Mouse (Mus musculus) lung, embryonic 14.5 days (tissue): ENCODE results near the gene Rbbp8nl. TPM values are rescaled to one million over a fixed set of nuclear protein-coding genes. Genes with fewer than 3 reads are reported as not detected.
A peak's percentile ranks its signal among the peaks of the same experiment; 100 is the strongest.

Experiments used
- ATAC-seq: fragments of 200-750 bp; cut with Nextera tagmentation; 2 replicates; pipeline ENCODE4 v1.8.0; 2017; ENCODE audit warnings: mild to moderate bottlenecking, moderate TSS enrichment, moderate library complexity; ENCODE audit not compliant: insufficient read depth
- DNase-seq: peaks from one replicate; pipeline ENCODE4 v3.0.0-alpha.2; 2015
- H3K27ac ChIP-seq: fragments of 300-500 bp; sonication (generic); 2 replicates; pipeline ENCODE4 v1.5.1; 2014; ENCODE audit warnings: low read depth, mild to moderate bottlenecking, moderate library complexity
- H3K27me3 ChIP-seq: fragments of 300-500 bp; sonication (generic); 2 replicates; pipeline ENCODE4 v1.6.1; 2014; ENCODE audit warnings: low read length, control low read depth; ENCODE audit not compliant: insufficient read depth
- H3K36me3 ChIP-seq: fragments of 300-500 bp; sonication (generic); 2 replicates; pipeline ENCODE4 v1.6.1; 2014; ENCODE audit warnings: control low read depth; ENCODE audit not compliant: insufficient read depth
- H3K4me1 ChIP-seq: fragments of 300-500 bp; sonication (generic); 2 replicates; pipeline ENCODE4 v1.6.1; 2014; ENCODE audit warnings: antibody characterized with exemption, control low read depth; ENCODE audit not compliant: insufficient read depth
- H3K4me2 ChIP-seq: fragments of 300-500 bp; sonication (generic); 2 replicates; pipeline ENCODE4 v1.6.1; 2014; ENCODE audit warnings: mild to moderate bottlenecking
- H3K4me3 ChIP-seq: fragments of 300-500 bp; sonication (generic); 2 replicates; pipeline ENCODE4 v1.5.1; 2014; ENCODE audit warnings: low read depth, low read length
- H3K9ac ChIP-seq: fragments of 300-500 bp; sonication (generic); 2 replicates; pipeline ENCODE4 v1.6.1; 2014
- H3K9me3 ChIP-seq: fragments of 300-500 bp; sonication (generic); 2 replicates; pipeline ENCODE4 v1.6.1; 2016; ENCODE audit warnings: low read depth, low read length, control low read depth
- CTCF ChIP-seq: IDR thresholded peaks from 2 replicates; pipeline ENCODE4 v1.5.1; 2016; ENCODE audit warnings: antibody characterized with exemption, low read depth
- WGBS: fragments of 180-500 bp; shearing (Covaris S2); extraction: QIAGEN DNeasy Blood & Tissue Kit; methylation state at CpG from one replicate; pipeline ENCODE4 v1.1.7; 2014; 5-methylcytosine and 5-hydroxymethylcytosine counted together
- polyA plus RNA-seq: library from polyadenylated mRNA; unstranded; fragments of >200 nt; fragmentation: Nextera tagmentation; extraction: Ambion mirVana; gene quantifications from 2 replicates; pipeline ENCODE4 v1.2.1, GENCODE M21; 2014

The Rbbp8nl gene
- polyA plus RNA-seq, 1 experiment from 2014 or later, result 2.3 TPM

- TF ChIP-seq CTCF, result no peak
- Histone ChIP-seq H3K27me3 (no peaks in the 10 kb centered on the region), H3K9me3 (no peaks in the 10 kb centered on the region), H3K4me3 (no peak overlapping the region), H3K4me1 (peaks cover 26% of the 10 kb centered on the region), H3K36me3 (no peaks in the 10 kb centered on the region), H3K9ac (no peak overlapping the region), H3K4me2 (no peak overlapping the region), H3K27ac (peak overlapping the region; percentile 19; the same call in 1 of the 2 replicates)
- WGBS, result 56% methylated on average over 5 of the region's 5 CpGs
- ATAC-seq (peak; percentile 18; the same call in 1 of the 2 replicates), DNase-seq (no peak)
Observed at GRCm38 (mm10) chr2:180291566-180291965, 1.9 kb upstream of the Rbbp8nl start.

DNA sequence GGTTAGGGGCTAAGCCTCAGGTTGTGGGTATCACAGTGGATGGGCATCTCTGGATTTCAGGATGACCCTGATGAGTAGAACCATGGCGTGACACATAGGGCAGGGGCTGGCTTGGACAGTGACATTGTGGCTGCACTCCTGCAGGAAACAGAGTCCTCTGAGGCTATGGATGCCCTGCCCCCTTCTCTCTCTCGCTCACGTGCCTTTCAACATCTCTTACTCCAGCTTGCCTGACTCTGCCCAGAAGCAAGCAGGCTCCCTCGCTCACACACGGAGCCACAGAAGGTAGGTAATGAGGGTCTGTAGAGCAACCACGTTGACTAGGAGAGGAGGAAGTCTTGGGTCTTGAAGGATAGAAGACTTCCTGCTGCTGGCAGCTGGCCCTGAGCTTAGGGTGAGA is 824 bp upstream of the Rbbp8nl start:
- Histone ChIP-seq H3K4me1 (peaks cover 26% of the 10 kb centered on the region), H3K27ac (peak overlapping the region; percentile 72; the same call in 1 of the 2 replicates)
- ATAC-seq, result no peak

DNA sequence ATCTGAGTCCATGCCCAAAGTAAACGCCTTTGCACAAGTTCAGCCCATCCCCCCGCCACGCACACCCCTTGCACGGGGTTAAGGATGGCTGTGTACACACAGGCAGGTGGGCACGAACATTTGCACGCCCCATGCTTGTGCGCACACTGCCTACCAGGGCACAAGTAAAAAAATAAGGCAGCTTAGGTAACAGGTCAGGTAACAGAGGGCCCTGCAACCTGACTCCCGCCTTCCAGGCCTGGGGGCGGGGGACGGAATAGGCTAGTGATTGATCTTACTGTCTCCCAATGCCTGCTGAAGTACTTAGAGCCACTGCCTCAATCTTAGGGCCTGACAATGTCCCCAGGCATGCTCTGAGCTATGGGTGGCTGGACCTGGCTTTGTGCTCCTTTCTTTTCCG is 713 bp downstream of the Rbbp8nl start:
- TF ChIP-seq CTCF, result no peak
- 42% methylated on average over 11 of the region's 11 CpGs for WGBS
- peak overlapping the region; percentile 73 for H3K27ac ChIP-seq
- peaks cover 26% of the 10 kb centered on the region for H3K4me1 ChIP-seq
- no peaks in the 10 kb centered on the region for H3K27me3 ChIP-seq
- DNase-seq (no peak), ATAC-seq (no peak; the same call in 1 of the 2 replicates)
- no peak overlapping the region for H3K9ac ChIP-seq
- peak overlapping the region; percentile 7; the same call in 1 of the 2 replicates for H3K4me3 ChIP-seq
- peak overlapping the region; percentile 43 for H3K4me2 ChIP-seq
- no peaks in the 10 kb centered on the region for H3K9me3 ChIP-seq
- H3K36me3 ChIP-seq, result no peaks in the 10 kb centered on the region

More for the DNA sequence above, 824 bp upstream of the Rbbp8nl start:
- Histone ChIP-seq H3K36me3 (no peaks in the 10 kb centered on the region), H3K4me2 (0 out of 2 replicates have a peak overlapping the region, but pooled peaks have one; percentile 33), H3K4me3 (no peak overlapping the region), H3K9me3 (no peaks in the 10 kb centered on the region), H3K27me3 (no peaks in the 10 kb centered on the region), H3K9ac (no peak overlapping the region)
- TF ChIP-seq CTCF, result no peak
- no peak for DNase-seq
- 49% methylated on average over 6 of the region's 6 CpGs for WGBS

DNA sequence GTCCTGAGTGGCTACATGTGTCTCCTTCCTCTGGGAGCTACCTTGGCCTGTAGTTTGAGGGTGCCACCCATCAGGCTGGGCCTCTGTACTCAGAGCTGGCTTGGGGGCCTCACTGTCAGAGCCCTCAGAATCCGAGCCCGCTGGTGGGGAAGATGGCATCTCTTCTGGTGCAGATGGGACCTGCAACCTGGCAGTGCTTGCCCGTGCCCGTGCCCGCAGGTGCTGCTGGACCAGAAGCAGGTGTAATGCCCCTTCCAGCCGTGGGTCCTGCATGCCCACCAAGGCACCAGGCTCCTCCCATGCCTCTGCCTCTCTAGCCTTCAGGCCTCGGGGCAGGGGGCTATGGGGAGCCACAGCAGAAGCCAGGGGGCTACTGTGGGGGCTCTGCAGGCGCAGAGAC is 10.4 kb downstream of the Rbbp8nl start:
- H3K4me3 ChIP-seq, result no peak overlapping the region
- H3K4me2 ChIP-seq, result no peak overlapping the region
- WGBS, result 80% methylated on average over 8 of the region's 8 CpGs
- H3K27ac ChIP-seq, result no peak overlapping the region
- H3K36me3 ChIP-seq, result no peaks in the 10 kb centered on the region
- H3K9ac ChIP-seq, result no peak overlapping the region
- ATAC-seq (no peak), DNase-seq (no peak)
- no peak for TF ChIP-seq CTCF
- peaks cover 20% of the 10 kb centered on the region for H3K4me1 ChIP-seq
- no peaks in the 10 kb centered on the region for H3K9me3 ChIP-seq
- H3K27me3 ChIP-seq, result no peaks in the 10 kb centered on the region

DNA sequence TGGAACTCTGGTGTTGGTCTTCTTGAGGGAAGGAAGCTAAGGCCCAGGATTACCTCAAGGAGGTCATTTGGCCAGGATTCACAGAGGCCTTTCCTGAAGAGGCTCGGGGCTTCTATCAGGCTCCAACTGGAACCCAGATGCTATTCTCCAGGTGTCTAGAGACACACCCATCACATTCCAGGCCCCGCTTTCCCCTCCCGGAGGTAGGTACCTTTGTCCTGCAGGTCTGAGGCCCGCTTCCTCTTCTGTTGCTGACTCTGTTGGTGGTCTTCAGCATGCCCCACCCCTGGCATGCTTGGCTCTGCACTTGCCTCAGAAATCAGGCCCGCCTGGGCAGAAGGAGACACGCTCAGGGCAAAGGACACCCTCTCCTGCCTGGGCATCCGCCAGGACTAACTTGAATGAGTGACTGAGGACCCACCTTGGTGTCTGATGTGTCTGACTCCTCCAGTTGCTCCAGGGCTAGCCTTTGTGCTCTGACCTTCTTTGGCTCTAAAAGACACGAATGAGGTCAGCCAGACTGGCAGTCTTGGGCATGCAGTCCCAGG is 11.8 kb downstream of the Rbbp8nl start:
- Histone ChIP-seq H3K36me3 (no peaks in the 10 kb centered on the region), H3K4me2 (no peak overlapping the region), H3K4me3 (no peak overlapping the region), H3K4me1 (peaks cover 22% of the 10 kb centered on the region), H3K27ac (peak overlapping the region; percentile 78), H3K27me3 (no peaks in the 10 kb centered on the region), H3K9me3 (no peaks in the 10 kb centered on the region), H3K9ac (no peak overlapping the region)
- ATAC-seq (no peak), DNase-seq (no peak)
- 57% methylated on average over 8 of the region's 8 CpGs for WGBS
- no peak for TF ChIP-seq CTCF

DNA sequence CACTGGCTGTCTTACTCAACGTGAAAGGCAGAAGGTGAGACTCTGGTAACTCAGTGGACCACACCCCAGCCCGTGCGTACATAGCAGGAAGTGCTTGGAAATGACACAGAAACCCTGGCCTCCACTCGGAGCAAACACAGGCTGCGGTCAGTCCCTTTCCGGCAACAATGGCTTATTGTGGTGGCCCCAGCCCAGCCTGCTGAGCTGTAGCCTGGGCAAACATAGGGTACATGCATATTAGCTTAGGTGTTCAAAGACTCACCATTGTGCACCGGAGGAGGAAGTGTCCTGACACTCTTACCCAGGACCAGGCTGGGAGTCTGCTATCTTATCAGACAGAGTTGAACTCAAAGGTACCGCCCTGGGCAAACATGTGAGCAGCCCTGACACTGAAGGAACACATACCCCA is 12.8 kb downstream of the Rbbp8nl start:
- no peaks in the 10 kb centered on the region for H3K36me3 ChIP-seq
- DNase-seq (peak; percentile 63), ATAC-seq (no peak)
- 34% methylated on average over 8 of the region's 8 CpGs for WGBS
- no peak overlapping the region for H3K9ac ChIP-seq
- H3K27ac ChIP-seq, result peak overlapping the region; percentile 78; the same call in 1 of the 2 replicates
- no peaks in the 10 kb centered on the region for H3K27me3 ChIP-seq
- H3K9me3 ChIP-seq, result no peaks in the 10 kb centered on the region
- peaks cover 22% of the 10 kb centered on the region for H3K4me1 ChIP-seq
- TF ChIP-seq CTCF, result no peak
- peak overlapping the region; percentile 43; the same call in 1 of the 2 replicates for H3K4me2 ChIP-seq
- no peak overlapping the region for H3K4me3 ChIP-seq

DNA sequence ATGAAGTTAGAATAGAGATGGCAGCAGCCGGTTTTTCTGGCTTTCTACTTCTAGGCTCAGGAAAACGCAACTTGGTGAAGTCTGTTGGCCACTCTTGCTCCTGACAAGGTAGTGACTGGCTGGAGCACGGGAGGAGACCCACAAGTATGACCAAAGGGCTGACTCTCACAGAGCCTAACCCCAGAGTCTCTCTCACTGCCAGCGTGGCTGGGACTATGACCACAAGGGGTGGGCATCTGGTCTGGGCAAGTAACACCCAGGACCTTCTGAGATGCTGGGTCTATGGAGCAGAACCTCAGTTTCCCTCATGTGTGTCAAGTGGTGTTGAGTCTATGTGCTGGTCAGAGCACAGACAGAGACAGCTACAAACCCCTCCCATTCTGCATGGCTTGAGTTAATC is 13.3 kb downstream of the Rbbp8nl start:
- Histone ChIP-seq H3K9me3 (no peaks in the 10 kb centered on the region), H3K4me1 (peaks cover 22% of the 10 kb centered on the region), H3K4me2 (peak overlapping the region; percentile 43), H3K27ac (peak overlapping the region; percentile 78), H3K27me3 (no peaks in the 10 kb centered on the region), H3K36me3 (no peaks in the 10 kb centered on the region), H3K4me3 (no peak overlapping the region), H3K9ac (no peak overlapping the region)
- DNase-seq, result no peak
- ATAC-seq, result no peak
- 33% methylated on average over 4 of the region's 4 CpGs for WGBS
- TF ChIP-seq CTCF, result peak; percentile 9; the same call in 1 of the 2 replicates
